Mouse (Mus musculus) embryonic facial prominence, embryonic 13.5 days (tissue): Measurements from ENCODE around the gene Fgf2. TPM values are rescaled to one million over a fixed set of nuclear protein-coding genes. Genes with fewer than 3 reads are reported as not detected.

Experiments used
- ATAC-seq: fragments of 200-750 bp; cut with Nextera tagmentation; 2 replicates; pipeline ENCODE4 v1.8.0; 2017; ENCODE audit warnings: low read depth; ENCODE audit not compliant: insufficient number of reproducible peaks, insufficient read depth, low FRiP score, low TSS enrichment
- H3K27ac ChIP-seq: fragments of 300-500 bp; sonication (generic); 2 replicates; pipeline ENCODE4 v1.5.1; 2015; ENCODE audit warnings: moderate library complexity, mild to moderate bottlenecking, inconsistent platforms
- H3K27me3 ChIP-seq: fragments of 300-500 bp; sonication (generic); 2 replicates; pipeline ENCODE4 v1.6.1; 2015; ENCODE audit warnings: mild to moderate bottlenecking, inconsistent platforms
- H3K36me3 ChIP-seq: fragments of 300-500 bp; sonication (generic); 2 replicates; pipeline ENCODE4 v1.6.1; 2015; ENCODE audit warnings: mild to moderate bottlenecking, inconsistent platforms
- H3K4me1 ChIP-seq: fragments of 300-500 bp; sonication (generic); 2 replicates; pipeline ENCODE4 v1.6.1; 2015; ENCODE audit warnings: inconsistent platforms
- H3K4me2 ChIP-seq: fragments of 300-500 bp; sonication (generic); 2 replicates; pipeline ENCODE4 v1.6.1; 2015; ENCODE audit warnings: moderate library complexity, mild to moderate bottlenecking, inconsistent platforms
- H3K4me3 ChIP-seq: fragments of 300-500 bp; sonication (generic); 2 replicates; pipeline ENCODE4 v1.5.1; 2015; ENCODE audit warnings: mild to moderate bottlenecking, inconsistent platforms
- H3K9ac ChIP-seq: fragments of 300-500 bp; sonication (generic); 2 replicates; pipeline ENCODE4 v1.6.1; 2015; ENCODE audit warnings: mild to moderate bottlenecking, inconsistent platforms
- H3K9me3 ChIP-seq: fragments of 300-500 bp; sonication (generic); 2 replicates; pipeline ENCODE4 v1.6.1; 2016; ENCODE audit warnings: inconsistent platforms
- WGBS: fragments of 180-500 bp; shearing (Covaris S2); methylation state at CpG from one replicate; pipeline ENCODE4 v1.1.7; 2015; ENCODE audit warnings: mixed read lengths; 5-methylcytosine and 5-hydroxymethylcytosine counted together
- polyA plus RNA-seq: library from polyadenylated mRNA; unstranded; fragments of >200 nt; fragmentation: Nextera tagmentation; extraction: Ambion mirVana; gene quantifications from 2 replicates; pipeline ENCODE4 v1.2.1, GENCODE M21; 2015

The Fgf2 gene
- polyA plus RNA-seq, 1 experiment from 2014 or later: 4.7 TPM

DNA sequence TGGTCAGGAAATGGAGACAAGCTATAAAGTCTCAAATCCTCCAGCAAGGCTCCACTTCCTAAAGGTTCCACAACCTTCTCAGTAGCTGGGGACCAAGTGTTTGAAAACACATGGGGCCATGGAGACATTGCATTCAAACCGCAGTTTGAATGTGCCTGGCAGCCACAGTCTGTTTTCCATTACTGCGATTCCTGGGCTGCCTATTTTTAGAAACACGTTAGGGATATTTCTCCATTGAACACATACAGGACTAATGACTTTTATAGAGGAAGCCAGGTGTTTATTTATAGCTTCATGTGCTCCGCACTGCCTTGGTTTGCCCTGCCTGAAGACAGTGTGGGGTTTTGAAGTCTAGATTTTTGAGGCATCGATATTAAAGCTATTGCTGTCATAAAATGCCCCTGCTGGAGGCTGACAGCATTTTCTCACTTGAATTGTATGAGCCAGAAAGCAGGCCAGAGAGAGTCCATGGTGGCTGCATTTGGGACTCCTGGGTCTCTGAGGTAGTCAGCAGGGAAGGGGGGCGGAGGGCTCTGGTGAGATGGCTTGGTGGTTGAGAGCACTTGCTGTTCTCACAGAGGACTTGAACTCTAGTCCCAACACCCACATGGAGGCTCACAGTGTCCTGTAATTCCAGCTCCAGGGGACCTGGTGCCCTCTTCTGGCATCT, 35.1 kb downstream of the Fgf2 start:
- Histone ChIP-seq H3K4me3 (no peak overlapping the region), H3K36me3 (no peaks in the 10 kb centered on the region), H3K4me2 (no peak overlapping the region), H3K4me1 (peaks cover 46% of the 10 kb centered on the region), H3K27ac (peak overlapping the region; percentile 85), H3K27me3 (no peaks in the 10 kb centered on the region), H3K9ac (no peak overlapping the region), H3K9me3 (no peaks in the 10 kb centered on the region)
- ATAC-seq: peak; percentile 45; the same call in 1 of the 2 replicates
- 35% methylated on average over 6 of the region's 6 CpGs for WGBS

DNA sequence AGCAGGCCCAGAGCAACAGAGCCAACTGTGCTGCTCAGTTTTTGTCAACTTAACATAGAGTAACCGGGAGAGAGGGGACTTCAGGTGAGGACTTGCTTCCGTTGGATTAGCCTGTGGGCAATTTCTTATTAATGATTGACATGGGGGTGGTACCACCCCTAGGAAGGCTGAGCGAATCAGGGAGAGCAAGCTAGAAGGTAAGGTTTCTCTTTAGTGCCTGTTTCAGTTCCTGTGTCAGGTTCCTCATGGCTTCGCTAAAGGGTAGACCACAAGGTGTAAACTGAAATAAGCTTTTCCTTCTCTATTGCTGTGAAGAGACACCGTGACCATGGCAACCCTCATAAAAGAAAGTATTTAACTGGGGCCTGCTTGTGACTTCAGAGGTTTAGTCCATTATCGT, 39.2 kb downstream of the Fgf2 start:
- Histone ChIP-seq H3K4me1 (peaks cover 19% of the 10 kb centered on the region), H3K36me3 (peaks cover 9% of the 10 kb centered on the region; the same call in 1 of the 2 replicates), H3K27ac (no peak overlapping the region), H3K9me3 (peaks cover 8% of the 10 kb centered on the region), H3K4me3 (no peak overlapping the region), H3K4me2 (no peak overlapping the region), H3K9ac (no peak overlapping the region), H3K27me3 (no peaks in the 10 kb centered on the region)
- 85% methylated on average over 6 of the region's 6 CpGs for WGBS
- ATAC-seq: no peak

DNA sequence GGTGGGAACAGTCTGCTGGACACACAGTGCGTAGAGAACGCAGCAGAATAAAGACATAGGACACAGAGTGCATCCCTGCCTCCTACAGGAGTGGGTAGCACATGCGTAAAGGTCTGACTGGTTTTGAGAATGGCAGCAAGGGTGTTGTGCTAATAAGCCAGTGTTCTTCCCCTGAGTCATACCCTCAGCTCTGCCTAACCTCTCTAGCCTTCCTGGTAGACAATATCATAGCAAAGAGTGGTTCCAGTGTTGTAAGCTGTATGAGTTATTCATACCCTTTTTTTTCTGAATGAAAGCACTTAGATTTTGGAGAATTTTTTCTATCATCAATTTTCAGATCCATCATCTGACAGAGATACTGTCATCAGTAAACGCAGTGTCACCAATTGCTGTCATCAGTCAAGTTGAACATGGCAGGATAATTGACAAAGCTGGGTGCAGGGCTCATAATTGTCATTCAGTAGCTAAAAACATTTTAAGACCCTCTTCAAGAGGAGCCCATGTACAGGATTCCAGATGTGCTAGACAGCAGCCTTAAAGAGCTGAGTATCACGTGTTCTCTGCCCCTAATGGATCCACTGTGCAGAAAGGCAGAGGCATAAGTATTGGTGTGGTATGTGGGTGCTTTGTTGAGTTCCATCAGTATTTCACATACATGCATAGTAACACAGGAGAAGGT, 48.9 kb downstream of the Fgf2 start:
- Histone ChIP-seq H3K4me2 (no peak overlapping the region), H3K27me3 (no peaks in the 10 kb centered on the region), H3K9ac (no peak overlapping the region), H3K36me3 (peaks cover 3% of the 10 kb centered on the region; the same call in 1 of the 2 replicates), H3K9me3 (no peaks in the 10 kb centered on the region), H3K4me1 (peaks cover 22% of the 10 kb centered on the region), H3K4me3 (no peak overlapping the region), H3K27ac (no peak overlapping the region)
- no peak for ATAC-seq
- WGBS: 83% methylated on average over 5 of the region's 5 CpGs

DNA sequence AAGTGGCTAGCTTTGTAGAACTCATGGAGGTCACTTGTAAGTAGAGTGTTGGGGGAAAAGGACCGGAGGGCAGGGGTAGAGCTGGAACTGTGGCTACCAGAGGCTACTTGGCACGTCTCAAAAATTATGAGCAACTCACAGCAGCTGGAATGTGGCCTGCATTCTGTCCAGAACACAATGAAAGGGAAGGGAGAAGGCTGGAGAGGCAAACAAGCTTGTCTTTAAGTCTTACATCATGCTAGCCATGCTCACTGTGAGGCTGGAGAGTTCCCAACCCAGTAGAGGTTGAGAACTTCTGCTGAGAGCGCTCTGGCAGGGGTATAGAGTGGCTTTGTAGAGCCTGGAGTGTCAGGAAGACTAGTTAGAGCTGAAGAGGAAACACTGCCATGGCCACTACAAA, 49.5 kb downstream of the Fgf2 start:
- peaks cover 25% of the 10 kb centered on the region for H3K4me1 ChIP-seq
- ATAC-seq: no peak
- no peak overlapping the region for H3K27ac ChIP-seq
- peaks cover 3% of the 10 kb centered on the region; the same call in 1 of the 2 replicates for H3K36me3 ChIP-seq
- no peak overlapping the region for H3K4me3 ChIP-seq
- no peaks in the 10 kb centered on the region for H3K27me3 ChIP-seq
- H3K4me2 ChIP-seq: no peak overlapping the region
- no peaks in the 10 kb centered on the region for H3K9me3 ChIP-seq
- no peak overlapping the region for H3K9ac ChIP-seq
- WGBS: 81% methylated on average over 3 of the region's 3 CpGs

DNA sequence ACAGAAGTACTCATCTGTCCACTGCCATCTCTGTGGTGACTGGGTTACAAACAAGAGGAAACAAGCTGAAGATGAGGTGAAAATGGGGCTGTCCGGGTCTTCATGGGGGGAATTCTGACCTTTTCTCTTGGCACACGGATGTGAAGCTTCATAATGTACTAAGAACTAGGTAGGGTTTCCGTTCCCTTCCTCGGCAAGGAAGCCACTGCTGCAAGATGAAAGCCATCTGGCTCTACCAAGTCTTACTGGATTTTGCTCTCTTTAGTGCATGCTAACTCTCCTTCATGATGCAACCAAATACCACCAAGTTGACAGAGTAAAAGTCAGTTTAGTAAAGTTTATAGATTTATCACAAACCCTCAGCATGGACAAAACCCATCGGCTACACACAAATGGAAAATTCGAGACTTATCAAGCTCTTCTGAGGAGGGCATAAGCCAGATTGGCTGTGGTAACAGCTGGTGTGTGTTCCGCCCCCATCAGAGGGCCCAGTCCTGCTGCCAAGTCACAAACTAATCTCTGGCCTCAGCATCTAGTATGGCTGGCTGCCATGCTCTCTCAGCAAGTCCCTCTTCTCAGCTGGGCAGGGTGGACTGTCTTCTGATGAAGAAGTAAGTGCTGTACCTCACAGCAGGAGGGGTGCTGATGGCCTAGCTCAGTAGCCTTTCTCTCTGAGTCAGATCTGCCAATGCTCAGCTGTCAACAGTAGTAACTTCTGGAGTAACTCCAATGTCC, 50.7 kb downstream of the Fgf2 start:
- Histone ChIP-seq H3K27ac (no peak overlapping the region), H3K36me3 (peaks cover 3% of the 10 kb centered on the region; the same call in 1 of the 2 replicates), H3K4me1 (peaks cover 31% of the 10 kb centered on the region), H3K27me3 (no peaks in the 10 kb centered on the region), H3K9me3 (no peaks in the 10 kb centered on the region), H3K4me3 (no peak overlapping the region), H3K9ac (no peak overlapping the region), H3K4me2 (no peak overlapping the region)
- ATAC-seq: no peak
- 76% methylated on average over 7 of the region's 7 CpGs for WGBS

DNA sequence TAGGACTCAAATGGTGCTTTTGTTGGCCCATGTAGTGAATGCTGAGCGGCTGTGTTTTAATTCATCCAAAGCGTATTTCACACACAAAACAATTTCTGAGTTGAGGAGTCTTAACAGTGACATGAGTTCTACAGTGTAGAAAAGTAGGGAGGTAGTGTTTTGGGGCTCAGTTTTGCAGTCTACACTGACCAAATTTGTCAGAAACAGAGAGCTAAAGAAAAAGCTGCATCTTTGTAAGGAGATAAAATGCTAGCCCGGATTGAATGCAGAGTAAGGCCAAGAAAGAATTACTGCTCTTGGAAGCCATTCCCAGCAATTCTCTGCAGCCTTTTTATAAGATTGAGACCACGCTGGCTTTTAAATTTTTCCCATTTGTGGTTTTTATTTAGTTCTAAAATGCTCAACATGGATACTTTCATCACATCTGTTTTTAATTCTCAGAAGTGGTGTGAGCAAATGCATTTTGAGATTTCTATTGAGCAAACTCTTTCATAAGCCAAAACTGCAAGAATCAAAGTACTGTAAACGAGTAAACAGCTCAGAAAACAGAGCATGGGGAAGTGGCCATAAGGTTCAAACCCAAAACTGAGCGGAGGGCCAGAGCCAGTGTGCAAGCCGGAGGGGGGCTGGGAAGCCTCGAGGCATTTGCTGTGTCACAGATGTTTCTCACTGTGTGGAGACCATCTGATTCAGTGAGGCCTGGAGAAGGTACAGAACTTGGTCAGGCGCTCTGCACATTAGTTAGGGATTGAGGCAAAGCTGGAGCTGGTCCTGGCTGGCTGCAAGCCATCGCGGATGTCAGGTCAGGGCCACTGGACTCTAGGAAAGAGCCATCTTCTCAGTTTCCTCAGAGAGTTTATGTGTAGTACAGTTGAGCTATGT, 53.8 kb downstream of the Fgf2 start:
- 26% methylated on average over 11 of the region's 11 CpGs for WGBS
- H3K4me2 ChIP-seq: peak overlapping the region; percentile 22

DNA sequence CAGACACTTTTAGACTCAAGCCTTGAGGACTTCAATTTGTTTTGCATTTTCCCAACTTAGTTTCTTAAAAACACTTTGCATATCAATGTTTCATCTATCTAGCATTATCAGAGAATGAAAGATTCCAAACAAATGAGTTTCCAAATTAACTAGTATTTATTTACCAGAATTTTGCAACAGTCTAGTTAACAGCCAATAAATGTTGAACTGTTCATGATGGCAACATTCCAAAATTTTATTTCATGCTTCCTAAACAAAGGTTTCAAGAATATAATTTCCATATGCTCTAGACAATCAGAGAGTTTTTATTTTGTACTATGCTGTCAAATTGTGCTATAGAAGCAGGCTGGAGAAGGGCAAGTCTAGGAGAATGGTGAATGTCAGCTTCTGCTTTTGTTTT, 59.5 kb downstream of the Fgf2 start:
- Histone ChIP-seq H3K9ac (no peak overlapping the region), H3K4me2 (no peak overlapping the region), H3K27me3 (no peaks in the 10 kb centered on the region), H3K27ac (0 out of 2 replicates have a peak overlapping the region, but pooled peaks have one; percentile 64), H3K9me3 (no peaks in the 10 kb centered on the region), H3K4me3 (no peak overlapping the region), H3K36me3 (peaks cover 8% of the 10 kb centered on the region; the same call in 1 of the 2 replicates), H3K4me1 (peaks cover 18% of the 10 kb centered on the region)
- ATAC-seq: no peak

More for the DNA sequence above, 53.8 kb downstream of the Fgf2 start:
- peak; percentile 72; the same call in 1 of the 2 replicates for ATAC-seq
- peaks cover 31% of the 10 kb centered on the region for H3K4me1 ChIP-seq
- no peaks in the 10 kb centered on the region for H3K27me3 ChIP-seq
- no peak overlapping the region for H3K4me3 ChIP-seq
- H3K27ac ChIP-seq: peak overlapping the region; percentile 96
- H3K36me3 ChIP-seq: peaks cover 8% of the 10 kb centered on the region
- no peak overlapping the region for H3K9ac ChIP-seq
- no peaks in the 10 kb centered on the region for H3K9me3 ChIP-seq

DNA sequence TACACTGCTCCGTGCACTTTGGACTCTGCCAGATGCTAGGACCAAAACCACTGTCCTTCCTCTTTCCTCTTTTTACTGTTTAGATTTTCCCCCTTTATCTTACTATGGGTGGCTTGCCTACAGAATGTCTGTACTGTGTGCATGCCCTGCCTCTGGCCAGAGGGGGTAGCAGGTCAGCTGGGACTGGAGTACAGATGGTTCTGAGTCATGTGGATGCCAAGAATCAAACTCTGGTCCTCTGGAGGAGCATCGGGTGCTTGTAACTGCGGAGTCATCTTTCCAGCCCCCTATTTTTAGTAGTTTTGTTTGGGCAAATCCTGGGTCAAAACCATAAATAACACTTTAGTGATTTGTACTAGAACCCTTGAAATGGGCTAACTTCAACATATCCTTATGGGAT, 65.3 kb downstream of the Fgf2 start:
- Histone ChIP-seq H3K9me3 (no peaks in the 10 kb centered on the region), H3K36me3 (0 out of 2 replicates have a peak, but pooled peaks cover 4% of the 10 kb centered on the region), H3K4me1 (peaks cover 14% of the 10 kb centered on the region), H3K4me2 (no peak overlapping the region), H3K27me3 (no peaks in the 10 kb centered on the region), H3K4me3 (no peak overlapping the region), H3K9ac (no peak overlapping the region), H3K27ac (no peak overlapping the region)
- 92% methylated on average over 3 of the region's 3 CpGs for WGBS
- no peak for ATAC-seq

DNA sequence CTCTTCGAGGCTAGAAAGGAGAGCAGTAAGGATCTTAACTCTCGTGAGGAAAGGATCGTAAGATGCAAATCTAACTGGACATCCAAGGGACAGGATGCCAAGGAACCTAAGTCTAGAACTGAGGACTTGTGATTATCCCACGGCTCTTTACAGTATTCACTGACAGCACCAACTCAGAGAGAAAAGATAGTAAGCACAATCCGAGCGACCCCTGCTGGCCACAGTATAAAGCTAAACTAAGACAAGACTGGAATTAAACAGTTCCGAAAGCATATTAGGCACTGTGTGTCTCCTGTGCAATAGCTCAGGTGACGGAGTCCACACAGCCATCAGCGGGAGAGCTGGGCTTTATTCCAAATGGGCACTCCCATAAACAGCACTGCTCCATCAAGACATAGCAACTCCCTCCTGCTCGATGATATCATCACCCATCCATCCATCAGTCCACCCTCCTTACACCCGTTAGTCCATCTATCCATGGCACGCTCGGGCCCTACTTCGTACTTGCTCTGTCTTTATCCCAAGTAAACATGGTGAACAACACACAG, 66.3 kb downstream of the Fgf2 start:
- H3K9ac ChIP-seq: no peak overlapping the region
- H3K27ac ChIP-seq: no peak overlapping the region
- 50% methylated on average over 14 of the region's 14 CpGs for WGBS
- H3K4me2 ChIP-seq: no peak overlapping the region
- no peaks in the 10 kb centered on the region for H3K9me3 ChIP-seq
- H3K27me3 ChIP-seq: no peaks in the 10 kb centered on the region
- H3K4me1 ChIP-seq: peaks cover 18% of the 10 kb centered on the region
- ATAC-seq: no peak
- H3K36me3 ChIP-seq: 0 out of 2 replicates have a peak, but pooled peaks cover 4% of the 10 kb centered on the region
- no peak overlapping the region for H3K4me3 ChIP-seq

DNA sequence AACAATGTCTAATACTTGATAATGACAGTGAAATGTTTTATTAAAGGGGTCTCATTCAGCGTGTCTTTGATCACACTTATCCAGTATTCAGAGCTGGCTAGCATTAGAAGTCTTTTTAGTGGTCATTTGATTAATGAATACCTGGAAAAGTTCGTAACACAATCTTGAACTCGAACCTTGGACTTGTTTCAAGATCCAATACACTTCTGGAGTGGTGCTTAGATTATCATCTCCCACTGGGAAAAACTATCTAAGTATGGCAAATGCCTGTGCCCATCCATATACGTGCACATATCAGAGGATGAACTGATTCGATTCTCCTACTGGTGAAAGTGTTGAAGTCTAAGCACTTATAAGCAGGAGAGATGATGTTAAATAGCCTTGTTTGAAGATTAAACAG, 70.2 kb downstream of the Fgf2 start:
- no peaks in the 10 kb centered on the region for H3K27me3 ChIP-seq
- peak overlapping the region; percentile 84 for H3K9ac ChIP-seq
- WGBS: 76% methylated on average over 5 of the region's 5 CpGs

More for the DNA sequence above, 70.2 kb downstream of the Fgf2 start:
- no peak for ATAC-seq
- no peaks in the 10 kb centered on the region for H3K36me3 ChIP-seq
- H3K9me3 ChIP-seq: no peaks in the 10 kb centered on the region
- H3K27ac ChIP-seq: no peak overlapping the region
- H3K4me2 ChIP-seq: peak overlapping the region; percentile 75
- peaks cover 20% of the 10 kb centered on the region for H3K4me1 ChIP-seq
- peak overlapping the region; percentile 88 for H3K4me3 ChIP-seq
